Mouse (Mus musculus) E14TG2a.4 (cell line): ENCODE data around the gene Matn4.
"Not testable (repeated sequence)": the region's sequence is repeated elsewhere in the genome, so short reads cannot be mapped to it uniquely, and the experiment has no call there.

ENCODE experiments used
- CTCF ChIP-seq: conservative IDR thresholded peaks from 2 replicates; pipeline ENCODE4 v1.5.1; 2014; ENCODE audit warnings: low read length
- NANOG ChIP-seq: IDR thresholded peaks from 2 replicates; pipeline ENCODE4 v1.6.1; 2014; ENCODE audit warnings: borderline replicate concordance, low read length, mixed read lengths
- POU5F1 ChIP-seq: IDR thresholded peaks from 2 replicates; pipeline ENCODE4 v1.6.1; 2014; ENCODE audit warnings: low read length, borderline replicate concordance

GRCm38 (mm10) chr2:164347697-164348096 lies 57.3 kb downstream of the Matn4 start:
- not testable (repeated sequence) for TF ChIP-seq CTCF, POU5F1, NANOG
